Mouse (Mus musculus) heart, adult 2 months (tissue): ENCODE measurements around the gene 9530077C05Rik. TPM values are rescaled to one million over a fixed set of nuclear protein-coding genes. Genes with fewer than 3 reads are reported as not detected.
A peak's percentile ranks its signal among the peaks of the same experiment; 100 is the strongest.

Source experiments
- DNase-seq, 2 experiments: peaks; one replicate each; pipeline ENCODE4 v3.0.0; 2021
- H3K27ac ChIP-seq: fragments of 200-600 bp; 2 replicates; pipeline ENCODE4 v1.8.1; 2022
- H3K27me3 ChIP-seq: fragments of 200-500 bp; 2 replicates; pipeline ENCODE4 v1.6.1; 2012; ENCODE audit warnings: mild to moderate bottlenecking, low read length, inconsistent platforms, mixed read lengths; ENCODE audit not compliant: control insufficient read depth, insufficient read depth
- H3K36me3 ChIP-seq: fragments of 200-500 bp; 2 replicates; pipeline ENCODE4 v1.6.1; 2012; ENCODE audit warnings: low read length, inconsistent platforms; ENCODE audit not compliant: control insufficient read depth, insufficient read depth
- H3K4me1 ChIP-seq: fragments of 200-500 bp; 2 replicates; pipeline ENCODE4 v1.6.1; 2011; ENCODE audit warnings: low read length; ENCODE audit not compliant: control insufficient read depth, insufficient read depth
- H3K4me3 ChIP-seq: fragments of 200-600 bp; 2 replicates; pipeline ENCODE4 v1.8.1; 2022
- H3K79me2 ChIP-seq: fragments of 200-500 bp; replicated peaks from 2 replicates; pipeline ENCODE4 v1.6.1; 2012; ENCODE audit warnings: mild to moderate bottlenecking, inconsistent platforms, low read length, moderate library complexity, mixed read lengths; ENCODE audit not compliant: control insufficient read depth, insufficient read depth
- H3K9ac ChIP-seq: fragments of 200-500 bp; 2 replicates; pipeline ENCODE4 v1.6.1; 2012; ENCODE audit warnings: low read depth, mild to moderate bottlenecking, control low read depth, inconsistent platforms, low read length, mixed read lengths
- CTCF ChIP-seq: fragments of 200-600 bp; IDR thresholded peaks from 2 replicates; pipeline ENCODE4 v1.8.1; 2022; ENCODE audit warnings: antibody characterized with exemption, mild to moderate bottlenecking, moderate library complexity
- EP300 ChIP-seq: fragments of 200-500 bp; IDR thresholded peaks from 2 replicates; pipeline ENCODE4 v1.6.1; 2011; ENCODE audit warnings: low read depth, low read length, control low read depth; ENCODE audit not compliant: insufficient read depth
- POLR2A ChIP-seq: fragments of 200-500 bp; IDR thresholded peaks from 2 replicates; pipeline ENCODE4 v1.6.1; 2011; ENCODE audit warnings: mild to moderate bottlenecking, low read depth, low read length, control low read depth; ENCODE audit not compliant: insufficient read depth
- WGBS: fragments of 180-500 bp; shearing (Covaris S2); methylation state at CpG from one replicate; pipeline ENCODE4 v1.1.7; 2018; 5-methylcytosine and 5-hydroxymethylcytosine counted together
- intact Hi-C: fragments of 180-260 bp; cut with DNase I; formaldehyde crosslinking; loops from one replicate; pipeline ENCODE4 v1.15.1; 2025
- long read RNA-seq: library from polyadenylated mRNA; stranded (forward); transcript quantifications from one replicate; pipeline ENCODE4 v2.0.0, GENCODE M21; 2021
- polyA plus RNA-seq: library from polyadenylated mRNA; depleted of rRNA; stranded (reverse); fragments of >200 nt; gene quantifications from 2 replicates; pipeline ENCODE4 v1.2.3, GENCODE M21; 2012; rRNA removed
- total RNA-seq, 2 experiments: library from RNA; stranded (reverse); gene quantifications; 2 replicates each; pipeline ENCODE4 v1.2.3; 2021

The 9530077C05Rik gene
- under 1 TPM; 0.29 to 0.50 TPM for total RNA-seq
- polyA plus RNA-seq: 0.27 and 0.53 TPM in 2 replicates
- long read RNA-seq, partial matches to known transcripts: 0 of 2 reads
- long read RNA-seq, other reads (novel, unspliced or antisense): 2 of 2 reads

DNA sequence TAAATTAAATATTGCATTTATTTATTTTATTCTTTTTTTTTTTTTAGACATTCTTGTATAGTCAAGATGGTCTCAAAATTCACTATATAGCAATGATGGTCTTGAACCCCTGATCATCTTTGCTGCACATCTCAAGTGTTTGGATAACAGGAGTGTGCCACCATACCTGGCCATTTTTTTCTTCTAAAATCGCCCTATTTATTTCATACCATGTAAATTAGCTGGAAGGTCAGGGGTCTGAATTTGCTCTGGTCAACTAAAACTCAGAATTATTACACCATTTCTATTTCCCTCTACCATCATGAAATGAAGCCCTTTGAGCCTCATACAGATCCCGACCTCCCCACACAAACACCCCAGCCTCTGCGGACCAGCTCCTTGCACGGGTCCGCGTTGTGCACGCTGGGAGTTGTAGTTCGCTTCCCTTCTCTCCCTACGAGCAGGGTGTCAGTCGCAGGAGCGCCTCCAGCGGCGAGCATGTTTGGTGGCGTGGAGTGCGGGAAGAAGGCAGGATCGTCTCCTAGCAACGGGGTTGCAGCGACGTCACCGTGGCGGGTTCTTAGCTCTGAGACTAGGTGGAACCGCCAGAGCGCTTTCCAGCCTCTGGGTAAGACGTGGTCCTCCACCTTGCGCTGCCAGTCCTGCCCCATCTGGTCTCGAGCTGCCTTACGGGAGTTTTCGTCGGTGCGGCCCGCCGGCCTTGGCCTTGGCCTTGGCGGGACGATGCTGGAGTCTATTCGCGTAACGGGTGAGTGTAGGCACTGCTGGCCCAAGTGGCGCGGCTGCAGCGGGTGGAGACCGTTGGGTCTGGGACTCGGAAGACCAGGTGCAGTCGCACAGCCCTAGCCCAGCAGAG is at the start of gene 9530077C05Rik:
Gene 9530077C05Rik (plus strand): TSS at position 512 of the 856 bp plus-strand sequence.
- H3K4me1 ChIP-seq: no peaks in the 10 kb centered on the region
- peak; percentile 96 to 97 for DNase-seq
- 1% methylated on average over 43 of the region's 43 CpGs for WGBS
- H3K36me3 ChIP-seq: no peaks in the 10 kb centered on the region
- H3K27me3 ChIP-seq: no peaks in the 10 kb centered on the region
- peak within 1 kb of the TSS; percentile 62 for H3K4me3 ChIP-seq
- peak; percentile 98 for TF ChIP-seq CTCF
- TF ChIP-seq POLR2A: 0 out of 2 replicates have a peak, but pooled peaks have one; percentile 38
- TF ChIP-seq EP300: peak; percentile 56; the same call in 1 of the 2 replicates
- intact Hi-C loops: loop anchor here (2.0 to 10.0 kb wide), 5 partner anchors 22 to 346 kb away; partner anchors contain the start of genes Anln and Bbs9
- H3K27ac ChIP-seq: peak within 1 kb of the TSS; percentile 4; the same call in 1 of the 2 replicates
- H3K79me2 ChIP-seq: no peaks in the 10 kb centered on the region
- H3K9ac ChIP-seq: peak within 1 kb of the TSS; percentile 62

DNA sequence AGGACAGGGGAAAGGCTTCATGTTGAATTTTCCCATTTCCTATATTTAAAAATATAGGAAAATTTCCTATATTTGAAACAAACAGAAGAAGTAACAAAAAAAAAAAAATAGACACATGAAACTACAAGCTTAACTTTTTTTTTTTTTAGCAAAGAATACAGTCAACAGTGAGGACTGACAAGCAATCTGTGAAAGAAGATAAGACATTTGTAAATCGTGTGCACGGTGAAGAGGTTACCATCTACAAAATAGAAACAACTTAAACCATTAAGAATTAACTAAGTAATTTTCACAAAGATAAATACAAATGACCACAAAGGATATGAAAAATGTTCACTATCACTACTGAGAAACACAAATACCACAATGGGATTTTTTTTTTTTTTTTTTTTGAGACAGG is 45.1 kb upstream of the 9530077C05Rik start:
- intact Hi-C loops: no loop called here
- Histone ChIP-seq H3K4me3 (no peak overlapping the region), H3K79me2 (no peaks in the 10 kb centered on the region), H3K4me1 (no peaks in the 10 kb centered on the region; the same call in 1 of the 2 replicates), H3K36me3 (no peaks in the 10 kb centered on the region), H3K9ac (no peak overlapping the region), H3K27ac (no peak overlapping the region), H3K27me3 (no peaks in the 10 kb centered on the region)
- TF ChIP-seq EP300: no peak
- TF ChIP-seq CTCF: no peak
- TF ChIP-seq POLR2A: no peak
- 87% methylated on average over 2 of the region's 2 CpGs for WGBS
- no peak for DNase-seq

DNA sequence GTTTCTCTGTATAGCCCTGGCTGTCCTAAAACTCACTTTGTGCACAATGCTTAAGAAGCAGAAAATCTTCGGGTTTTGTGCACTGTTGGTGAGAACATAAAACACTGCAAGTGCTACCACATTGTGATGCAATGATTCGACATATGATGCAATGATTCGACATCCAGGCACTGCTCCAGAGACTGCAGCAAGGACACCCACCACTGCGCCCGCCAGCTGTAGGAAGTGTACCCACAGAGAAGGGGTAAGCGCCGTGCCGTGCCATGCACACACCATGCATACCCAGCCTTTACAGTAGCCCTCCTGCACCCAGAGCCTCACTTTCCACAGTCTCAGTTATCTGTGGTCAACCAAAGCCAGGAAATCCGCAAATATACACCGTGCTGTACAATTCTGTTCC is 44.7 kb upstream of the 9530077C05Rik start:
- H3K79me2 ChIP-seq: no peaks in the 10 kb centered on the region
- no peaks in the 10 kb centered on the region; the same call in 1 of the 2 replicates for H3K4me1 ChIP-seq
- H3K9ac ChIP-seq: no peak overlapping the region
- TF ChIP-seq EP300: no peak
- no peak for TF ChIP-seq CTCF
- no peak for TF ChIP-seq POLR2A
- 91% methylated on average over 10 of the region's 10 CpGs for WGBS
- peak in 1 of 2 experiments; percentile 23 for DNase-seq
- no peaks in the 10 kb centered on the region for H3K36me3 ChIP-seq
- no peaks in the 10 kb centered on the region for H3K27me3 ChIP-seq
- H3K4me3 ChIP-seq: no peak overlapping the region
- H3K27ac ChIP-seq: no peak overlapping the region
- intact Hi-C loops: no loop called here

DNA sequence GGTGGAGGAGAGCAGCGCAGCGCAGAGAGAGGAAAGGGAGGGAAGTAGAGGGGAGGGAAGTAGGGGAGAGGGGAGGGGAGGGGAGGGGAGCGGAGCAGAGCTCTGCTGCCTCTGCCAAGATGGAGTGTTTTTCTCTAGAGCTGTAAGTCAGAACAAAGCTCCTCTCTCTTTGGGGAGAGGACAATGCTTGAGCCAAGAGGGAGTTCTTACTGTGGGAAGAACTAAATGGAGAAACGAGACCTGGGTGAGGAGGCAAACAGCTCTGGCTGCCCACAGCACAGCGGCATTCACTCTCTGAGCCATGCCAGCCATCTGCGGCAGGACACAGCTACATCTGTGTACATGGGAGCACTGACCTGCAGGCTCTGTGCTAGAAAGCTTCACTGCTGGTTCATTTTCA is 43.3 kb upstream of the 9530077C05Rik start:
- no peaks in the 10 kb centered on the region for H3K79me2 ChIP-seq
- H3K9ac ChIP-seq: no peak overlapping the region
- intact Hi-C loops: no loop called here
- H3K27me3 ChIP-seq: no peaks in the 10 kb centered on the region
- no peaks in the 10 kb centered on the region; the same call in 1 of the 2 replicates for H3K4me1 ChIP-seq
- peak overlapping the region; percentile 45; the same call in 1 of the 2 replicates for H3K27ac ChIP-seq
- DNase-seq: peak in 1 of 2 experiments; percentile 23
- TF ChIP-seq CTCF (no peak), POLR2A (no peak), EP300 (no peak)
- H3K36me3 ChIP-seq: no peaks in the 10 kb centered on the region
- 55% methylated on average over 6 of the region's 6 CpGs for WGBS
- H3K4me3 ChIP-seq: no peak overlapping the region

DNA sequence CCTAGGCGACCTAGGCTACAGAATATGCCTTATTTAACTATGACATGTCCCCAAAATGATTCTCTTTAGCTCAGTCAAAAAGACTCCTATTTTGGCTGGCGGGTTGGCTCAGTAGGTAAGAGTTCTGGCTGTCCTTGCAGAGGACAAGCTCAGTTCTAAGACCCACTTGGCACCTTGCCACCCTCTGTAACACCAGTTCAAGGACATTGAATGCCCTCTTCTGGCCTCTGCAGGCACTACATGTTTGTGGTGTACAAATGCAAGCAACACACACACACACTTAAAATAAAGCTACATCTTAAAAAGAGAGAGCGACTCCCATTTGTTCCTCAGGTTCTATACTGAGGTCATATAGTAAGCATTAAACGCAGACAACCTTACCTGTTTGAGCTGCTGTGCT is 38.6 kb upstream of the 9530077C05Rik start:
- H3K27me3 ChIP-seq: no peaks in the 10 kb centered on the region
- H3K36me3 ChIP-seq: no peaks in the 10 kb centered on the region
- intact Hi-C loops: no loop called here
- H3K4me1 ChIP-seq: no peaks in the 10 kb centered on the region; the same call in 1 of the 2 replicates
- H3K4me3 ChIP-seq: no peak overlapping the region
- no peak overlapping the region for H3K9ac ChIP-seq
- no peak for DNase-seq
- H3K27ac ChIP-seq: no peak overlapping the region
- WGBS: 97% methylated on average over 4 of the region's 4 CpGs
- TF ChIP-seq CTCF (0 out of 2 replicates have a peak, but pooled peaks have one; percentile 9), POLR2A (no peak), EP300 (no peak)
- no peaks in the 10 kb centered on the region for H3K79me2 ChIP-seq
